Mouse (Mus musculus): ENCODE measurements around the gene Ppp1r13l.

GRCm38 (mm10) chr7:19362276-19362675 is 2.7 kb downstream of the Ppp1r13l start:
- no peak for TF ChIP-seq POLR2A (IDR thresholded peaks at IDR 0.05; ENCODE audit: control insufficient read depth, extremely low read depth, insufficient read depth, low read length, poor library complexity)
- no peak for TF ChIP-seq CTCF (IDR thresholded peaks at IDR 0.05; ENCODE audit: borderline replicate concordance, control insufficient read depth, extremely low read depth, insufficient read depth, low read length, poor library complexity)
